Mouse (Mus musculus) ES-E14 (cell line): ENCODE measurements around the gene Kirrel2. TPM values are rescaled to one million over a fixed set of nuclear protein-coding genes. Genes with fewer than 3 reads are reported as not detected.
A peak's percentile ranks its signal among the peaks of the same experiment; 100 is the strongest.

Experiments used
- DNase-seq: peaks from one replicate; pipeline ENCODE4 v3.0.0-alpha.2; 2013; ENCODE audit warnings: low read depth, low spot score
- H3K27ac ChIP-seq: 2 replicates; pipeline ENCODE4 v1.5.1; 2012; ENCODE audit warnings: low read depth, mild to moderate bottlenecking, low read length, moderate library complexity, mixed read lengths; ENCODE audit not compliant: poor library complexity, insufficient read depth, severe bottlenecking
- H3K36me3 ChIP-seq: 2 replicates; pipeline ENCODE4 v1.6.1; 2012; ENCODE audit warnings: mild to moderate bottlenecking, low read length, moderate library complexity, mixed read lengths; ENCODE audit not compliant: control insufficient read depth, poor library complexity, insufficient read depth, severe bottlenecking
- H3K4me1 ChIP-seq, 2 experiments: fragments of 150-350 bp in 1 of 2; sonication (generic) in 1 of 2; 2 replicates each; pipeline ENCODE4 v1.6.1; 2012; ENCODE audit warnings: low read length in 2 of 2, mild to moderate bottlenecking in 1 of 2, mixed read lengths in 1 of 2; ENCODE audit not compliant: control insufficient read depth in 2 of 2, insufficient read depth in 2 of 2, poor library complexity in 1 of 2
- H3K4me3 ChIP-seq, 2 experiments: fragments of 150-350 bp in 1 of 2; sonication (generic) in 1 of 2; 2 replicates each; pipeline ENCODE4 v1.5.1; 2012; ENCODE audit warnings: low read length in 2 of 2, low read depth in 1 of 2, mild to moderate bottlenecking in 1 of 2, mixed read lengths in 1 of 2; ENCODE audit not compliant: insufficient read depth in 1 of 2, poor library complexity in 1 of 2, severe bottlenecking in 1 of 2
- H3K9ac ChIP-seq: 2 replicates; pipeline ENCODE4 v1.6.1; 2012; ENCODE audit warnings: low read depth, mild to moderate bottlenecking, low read length, mixed read lengths; ENCODE audit not compliant: poor library complexity, insufficient read depth, severe bottlenecking
- H3K9me3 ChIP-seq: fragments of 150-350 bp; sonication (generic); 2 replicates; pipeline ENCODE4 v1.6.1; 2012; ENCODE audit warnings: low read depth, mild to moderate bottlenecking, low read length; ENCODE audit not compliant: control insufficient read depth, insufficient read depth
- CHD2 ChIP-seq: IDR thresholded peaks from 2 replicates; pipeline ENCODE4 v1.6.1; 2014; ENCODE audit warnings: mild to moderate bottlenecking, low read depth, low read length, inconsistent platforms
- HCFC1 ChIP-seq: IDR thresholded peaks from 2 replicates; pipeline ENCODE4 v1.6.1; 2012; ENCODE audit warnings: low read length, inconsistent platforms, borderline replicate concordance; ENCODE audit not compliant: insufficient read depth
- MAFK ChIP-seq: IDR thresholded peaks from 2 replicates; pipeline ENCODE4 v1.6.1; 2014; ENCODE audit warnings: mild to moderate bottlenecking, low read depth, low read length, inconsistent platforms; ENCODE audit not compliant: insufficient read depth
- ZC3H11A ChIP-seq: IDR thresholded peaks from 2 replicates; pipeline ENCODE4 v1.6.1; 2012; ENCODE audit warnings: low read depth, mild to moderate bottlenecking, inconsistent platforms, low read length, borderline replicate concordance
- ZNF384 ChIP-seq: IDR thresholded peaks from 2 replicates; pipeline ENCODE4 v1.6.1; 2012; ENCODE audit warnings: low read depth, low read length, inconsistent platforms
- in situ Hi-C, 2 experiments: fragments of 600-800 bp; cut with MboI; formaldehyde crosslinking; loops; one replicate each; pipeline ENCODE4 v1.15.1; 2025; ENCODE audit warnings: low sequenced_read_pairs in 2 of 2, inconsistent platforms in 1 of 2; ENCODE audit not compliant: unreplicated experiment in 2 of 2
- total RNA-seq: library from RNA; depleted of rRNA; stranded (reverse); fragments of 300-350 nt; gene quantifications from 2 replicates; pipeline ENCODE4 v1.2.3, GENCODE M21; 2012

Gene Kirrel2
- total RNA-seq, 1 experiment, result 10.7 TPM

GRCm38 (mm10) chr7:30453327-30453726 is 4.2 kb downstream of the Kirrel2 start:
- in situ Hi-C loops, result no loop called here
- peaks cover 47% of the 10 kb centered on the region for H3K36me3 ChIP-seq
- H3K4me3 ChIP-seq, result 0 out of 4 replicates have a peak overlapping the region, but pooled peaks of 1 of the 2 experiments have one; percentile 15
- DNase-seq, result no peak
- no peaks in the 10 kb centered on the region for H3K9me3 ChIP-seq
- peaks cover 9 to 25% of the 10 kb centered on the region in 2 experiments for H3K4me1 ChIP-seq
- H3K9ac ChIP-seq, result no peak overlapping the region
- no peak overlapping the region for H3K27ac ChIP-seq
- TF ChIP-seq HCFC1 (no peak), CHD2 (no peak), ZNF384 (no peak), MAFK (no peak), ZC3H11A (no peak)

GRCm38 (mm10) chr7:30450241-30450640 is 7.2 kb downstream of the Kirrel2 start:
- Histone ChIP-seq H3K9ac (no peak overlapping the region), H3K4me1 (peaks cover 7 to 18% of the 10 kb centered on the region in 2 experiments), H3K27ac (no peak overlapping the region), H3K4me3 (no peak overlapping the region), H3K9me3 (no peaks in the 10 kb centered on the region), H3K36me3 (peaks cover 53% of the 10 kb centered on the region)
- in situ Hi-C loops, result no loop called here
- no peak for DNase-seq
- TF ChIP-seq ZNF384 (no peak), ZC3H11A (no peak), CHD2 (no peak), MAFK (no peak), HCFC1 (no peak)

- Histone ChIP-seq H3K4me3 (peak within 1 kb of the TSS; percentile 56 to 74), H3K9me3 (no peaks in the 10 kb centered on the region), H3K4me1 (peaks cover 0 to 9% of the 10 kb centered on the region in 2 experiments; a peak in 1 of 4 replicates), H3K36me3 (peaks cover 40% of the 10 kb centered on the region), H3K9ac (peak within 1 kb of the TSS; percentile 61), H3K27ac (peak within 1 kb of the TSS; percentile 37; the same call in 1 of the 2 replicates)
- no peak for DNase-seq
- no peak for TF ChIP-seq HCFC1
- no peak for TF ChIP-seq ZC3H11A
- no peak for TF ChIP-seq ZNF384
- TF ChIP-seq CHD2, result no peak
- TF ChIP-seq MAFK, result no peak
- in situ Hi-C loops, result no loop called here
These were observed 12.3 kb downstream of the Kirrel2 start, which contains the start of gene Aplp1 for GRCm38 (mm10) chr7:30444971-30445751. Gene Aplp1 (minus strand): TSS chr7:30445535.

- peaks cover 0 to 12% of the 10 kb centered on the region in 2 experiments; a peak in 1 of 4 replicates for H3K4me1 ChIP-seq
- H3K4me3 ChIP-seq, result peak overlapping the region; percentile 56 to 74
- H3K36me3 ChIP-seq, result peaks cover 32% of the 10 kb centered on the region
- in situ Hi-C loops, result no loop called here
- H3K9me3 ChIP-seq, result no peaks in the 10 kb centered on the region
- TF ChIP-seq ZC3H11A (no peak), HCFC1 (no peak), MAFK (no peak)
- DNase-seq, result no peak
- H3K27ac ChIP-seq, result peak overlapping the region; percentile 30; the same call in 1 of the 2 replicates
- peak overlapping the region; percentile 61 for H3K9ac ChIP-seq
These were observed 13.1 kb downstream of the Kirrel2 start for GRCm38 (mm10) chr7:30444154-30444970.
